Mouse (Mus musculus) layer of hippocampus, postnatal 25 days (tissue): ENCODE measurements around the gene Hist1h2bl. TPM values are rescaled to one million over a fixed set of nuclear protein-coding genes. Genes with fewer than 3 reads are reported as not detected.

Source experiments
- DNase-seq, 2 experiments: peaks; one replicate each; pipeline ENCODE4 v3.0.0; 2022; ENCODE audit warnings: mixed read lengths in 2 of 2, low spot score in 1 of 2; ENCODE audit errors: extremely low spot score in 1 of 2
- total RNA-seq, 2 experiments: library from RNA; stranded (reverse); gene quantifications; 2 replicates each; pipeline ENCODE4 v1.2.3; 2021

Hist1h2bl gene
- total RNA-seq = 10 to 100 TPM; 32.0 to 37.1 TPM

DNA sequence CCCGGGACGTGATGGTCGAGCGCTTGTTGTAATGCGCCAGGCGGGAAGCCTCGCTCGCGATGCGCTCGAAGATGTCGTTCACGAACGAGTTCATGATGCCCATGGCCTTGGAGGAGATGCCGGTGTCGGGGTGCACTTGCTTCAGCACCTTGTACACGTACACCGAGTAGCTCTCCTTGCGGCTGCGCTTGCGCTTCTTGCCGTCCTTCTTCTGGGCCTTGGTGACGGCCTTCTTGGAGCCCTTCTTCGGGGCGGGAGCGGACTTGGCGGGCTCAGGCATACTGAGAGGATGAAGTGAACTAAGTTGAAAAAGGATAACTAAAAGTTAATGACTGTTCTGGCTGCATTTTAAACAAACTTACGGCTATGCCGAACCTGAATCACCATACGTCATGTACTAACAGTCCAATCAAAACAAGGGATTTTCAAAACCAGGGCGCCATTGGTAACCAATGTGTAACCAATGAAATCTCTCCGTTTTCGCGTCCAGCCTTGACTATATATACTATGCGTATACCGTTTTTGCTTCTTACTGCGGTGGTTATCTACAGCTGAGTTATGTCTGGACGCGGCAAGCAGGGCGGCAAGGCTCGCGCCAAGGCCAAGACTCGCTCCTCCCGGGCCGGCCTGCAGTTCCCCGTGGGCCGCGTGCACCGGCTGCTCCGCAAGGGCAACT lies at the start of gene Hist1h2bl, which contains the start of gene Hist1h2ai:
Gene Hist1h2bl, minus strand, starts transcription at position 280 of the 676 bp plus-strand sequence.
Gene Hist1h2ai, plus strand, starts transcription at position 559 of the 676 bp plus-strand sequence.
- peak; percentile 52 to 61 for DNase-seq

DNA sequence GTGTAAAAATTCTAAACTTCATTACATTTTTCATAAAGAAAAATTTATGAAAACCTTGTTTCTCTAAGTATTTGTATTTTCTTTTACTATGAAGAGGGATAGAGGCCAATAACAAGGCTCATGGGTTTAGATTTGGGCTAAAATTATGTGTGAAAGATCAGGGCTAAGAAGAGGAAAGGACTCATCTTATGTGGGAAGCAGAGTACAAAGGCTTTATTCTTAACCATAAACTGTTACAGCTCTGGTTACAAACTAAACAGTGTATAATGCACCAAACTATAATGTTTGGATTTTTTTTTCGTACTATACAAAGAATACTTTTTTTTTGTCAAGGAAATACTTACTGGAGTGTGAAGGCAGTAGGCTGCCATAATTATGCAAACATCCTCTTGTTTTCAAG lies 39.8 kb upstream of the Hist1h2bl start:
- DNase-seq = no peak

DNA sequence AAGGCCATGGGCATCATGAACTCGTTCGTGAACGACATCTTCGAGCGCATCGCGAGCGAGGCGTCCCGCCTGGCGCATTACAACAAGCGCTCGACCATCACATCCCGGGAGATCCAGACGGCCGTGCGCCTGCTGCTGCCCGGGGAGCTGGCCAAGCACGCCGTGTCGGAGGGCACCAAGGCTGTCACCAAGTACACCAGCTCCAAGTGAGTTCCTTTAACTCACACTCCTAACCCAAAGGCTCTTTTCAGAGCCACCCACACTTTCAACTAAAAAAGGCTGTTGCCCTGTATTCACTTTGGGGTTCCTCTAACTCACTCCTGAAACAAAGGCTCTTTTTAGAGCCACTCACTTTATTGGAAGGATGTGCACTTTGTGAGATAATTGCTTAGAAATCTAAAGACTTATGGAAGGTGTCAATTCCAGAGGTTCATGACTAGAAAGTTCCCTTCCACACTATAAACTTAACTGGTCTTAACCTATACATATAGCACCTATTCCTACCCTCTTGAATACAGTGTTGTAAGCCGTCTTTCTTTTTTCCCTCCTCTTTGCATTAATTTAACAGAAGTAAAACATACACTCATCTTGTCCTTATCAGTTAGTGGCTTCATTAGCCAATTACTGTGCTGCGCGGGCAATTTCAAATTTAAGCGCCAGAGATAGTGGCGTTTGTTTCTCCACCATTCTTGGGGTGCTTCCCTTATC lies 38.5 kb upstream of the Hist1h2bl start:
- peak in 1 of 2 experiments; percentile 47 for DNase-seq

DNA sequence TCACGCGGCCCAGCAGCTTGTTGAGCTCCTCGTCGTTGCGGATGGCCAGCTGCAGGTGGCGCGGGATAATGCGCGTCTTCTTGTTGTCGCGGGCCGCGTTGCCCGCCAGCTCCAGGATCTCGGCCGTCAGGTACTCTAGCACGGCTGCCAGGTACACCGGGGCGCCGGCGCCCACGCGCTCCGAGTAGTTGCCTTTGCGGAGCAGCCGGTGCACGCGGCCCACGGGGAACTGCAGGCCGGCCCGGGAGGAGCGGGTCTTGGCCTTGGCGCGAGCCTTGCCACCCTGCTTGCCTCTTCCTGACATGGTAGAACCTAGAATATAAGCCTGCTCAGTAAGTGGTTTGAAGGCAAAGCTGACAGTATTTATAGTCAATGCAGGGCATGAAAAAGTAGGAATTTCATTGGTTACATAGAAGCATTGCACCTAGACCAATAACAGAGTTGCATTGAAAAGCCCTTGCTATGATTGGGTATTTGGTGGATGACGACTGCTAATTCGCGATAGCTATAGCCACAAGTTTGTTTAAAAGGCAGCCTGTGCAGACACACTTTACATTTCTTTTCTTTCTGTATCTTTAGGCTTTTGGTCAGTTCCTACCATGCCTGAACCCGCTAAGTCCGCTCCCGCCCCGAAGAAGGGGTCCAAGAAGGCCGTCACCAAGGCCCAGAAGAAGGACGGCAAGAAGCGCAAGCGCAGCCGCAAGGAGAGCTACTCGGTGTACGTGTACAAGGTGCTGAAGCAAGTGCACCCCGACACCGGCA lies 37.8 kb upstream of the Hist1h2bl start, which contains the start of the genes Hist1h2ak and Hist1h2bn:
Gene Hist1h2ak, minus strand, starts transcription at position 304 of the 762 bp plus-strand sequence.
Gene Hist1h2bn, plus strand, starts transcription at position 600 of the 762 bp plus-strand sequence.
- DNase-seq = peak; percentile 32 to 50

DNA sequence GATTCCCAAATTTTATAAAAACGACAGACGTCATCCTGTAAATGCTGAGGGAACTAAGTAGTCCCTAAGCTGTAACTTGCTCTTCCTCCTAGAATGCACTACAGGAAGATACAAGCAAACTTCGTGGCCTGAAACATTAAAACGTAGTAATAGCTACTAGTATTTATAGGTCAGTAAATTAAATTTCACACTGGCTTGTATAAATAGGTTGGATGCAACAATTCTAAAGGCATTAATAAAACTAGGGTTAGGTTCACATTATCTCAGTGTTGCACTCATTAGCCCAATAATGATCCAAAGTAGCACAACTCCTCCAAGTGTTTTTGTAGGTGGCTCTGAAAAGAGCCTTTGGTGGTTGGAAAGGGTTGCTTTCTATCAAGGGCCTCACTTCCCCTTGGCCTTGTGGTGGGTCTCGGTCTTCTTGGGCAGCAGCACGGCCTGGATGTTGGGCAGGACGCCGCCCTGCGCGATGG lies 37.1 kb upstream of the Hist1h2bl start:
- no peak for DNase-seq

DNA sequence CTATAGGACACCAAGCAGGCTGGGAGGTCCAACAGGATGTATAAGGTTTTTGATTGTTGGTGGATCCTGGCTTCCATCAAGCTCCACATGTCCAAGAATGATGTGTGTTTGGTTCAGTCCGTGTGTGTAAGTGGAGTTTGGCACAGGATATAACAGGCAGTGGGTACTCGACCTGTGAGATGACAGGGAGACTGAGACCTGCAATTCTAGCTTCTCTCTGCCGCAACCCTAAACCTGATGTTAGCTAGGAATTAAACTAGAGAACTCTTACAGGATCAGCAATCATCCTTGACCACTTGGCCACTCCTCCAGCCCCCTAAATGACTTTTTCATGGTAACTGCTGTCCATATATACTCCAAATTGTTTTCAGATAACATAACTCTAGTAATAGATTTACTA lies 36.4 kb upstream of the Hist1h2bl start:
- DNase-seq = no peak

DNA sequence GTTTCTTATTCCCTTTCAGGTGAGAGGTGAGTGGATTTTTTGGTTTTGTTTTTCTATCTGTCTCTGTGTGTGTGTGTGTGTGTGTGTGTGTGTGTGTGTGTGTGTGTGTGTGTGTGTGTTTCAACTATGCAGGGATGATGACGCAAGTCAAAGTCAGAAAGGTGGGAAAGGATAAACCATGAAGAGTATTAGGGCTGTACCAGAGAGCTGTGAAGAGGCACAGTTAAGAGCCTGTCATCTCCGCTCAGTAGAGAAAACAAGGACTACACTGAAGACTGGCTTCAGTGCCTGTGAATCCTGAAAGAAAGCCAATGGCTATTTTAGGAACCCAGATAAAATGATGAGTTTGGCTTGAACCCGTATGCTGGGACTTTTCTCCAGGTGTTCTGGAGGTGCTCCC lies 35.9 kb upstream of the Hist1h2bl start:
- DNase-seq = no peak

DNA sequence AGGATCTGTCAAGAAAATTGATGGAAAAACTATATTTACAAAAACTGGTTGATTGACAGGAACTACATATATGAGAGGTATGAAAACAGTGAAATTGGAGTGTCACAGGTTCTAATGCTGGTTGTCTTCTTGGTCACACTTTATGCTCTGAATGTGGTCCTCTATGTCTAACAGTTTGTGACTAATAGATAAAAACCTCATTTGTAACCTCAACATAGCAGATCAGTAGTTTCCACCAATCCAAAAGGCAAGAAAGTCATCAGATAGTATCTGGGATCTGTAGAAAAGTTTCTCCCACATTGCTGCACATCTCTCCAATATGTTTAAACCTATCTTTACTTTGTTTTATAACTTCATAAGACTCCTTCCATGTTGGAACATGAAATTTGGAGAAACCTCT lies 35.5 kb upstream of the Hist1h2bl start:
- DNase-seq = no peak

DNA sequence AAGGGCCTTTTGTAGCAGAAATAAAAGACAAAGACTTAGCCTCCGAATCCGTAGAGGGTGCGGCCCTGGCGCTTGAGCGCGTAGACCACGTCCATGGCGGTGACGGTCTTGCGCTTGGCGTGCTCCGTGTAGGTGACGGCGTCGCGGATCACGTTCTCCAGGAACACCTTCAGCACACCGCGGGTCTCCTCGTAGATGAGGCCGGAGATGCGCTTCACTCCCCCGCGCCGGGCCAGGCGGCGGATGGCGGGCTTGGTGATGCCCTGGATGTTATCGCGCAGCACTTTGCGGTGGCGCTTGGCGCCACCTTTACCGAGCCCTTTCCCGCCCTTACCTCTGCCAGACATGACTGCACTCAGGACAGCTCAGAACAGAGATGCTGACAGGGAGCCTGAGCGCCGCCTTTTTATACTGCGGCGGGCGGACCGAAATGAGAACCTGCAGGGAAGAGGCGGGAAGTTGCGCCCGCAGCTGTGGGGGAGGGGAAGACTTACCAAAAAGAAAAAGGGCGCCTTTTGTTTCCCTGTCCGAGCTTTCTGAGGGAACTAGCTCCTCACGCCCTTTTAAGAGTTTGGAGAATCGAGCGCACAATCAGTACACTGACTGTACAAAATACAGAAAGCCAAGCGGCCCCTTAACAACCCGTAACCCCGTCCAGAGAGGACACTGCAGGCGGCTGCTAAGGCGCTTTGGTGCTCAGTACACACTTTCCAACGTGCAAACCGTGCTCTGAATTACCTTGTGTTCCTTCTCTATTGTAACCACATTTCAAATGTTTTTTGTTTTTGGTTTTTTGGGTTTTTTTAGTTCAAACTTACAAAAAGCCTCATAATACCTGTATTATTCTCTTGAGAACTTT lies 34.4 kb upstream of the Hist1h2bl start, which contains the start of gene Hist1h4k:
Gene Hist1h4k, minus strand, starts transcription at position 347 of the 859 bp plus-strand sequence.
- peak; percentile 90 to 91 for DNase-seq

DNA sequence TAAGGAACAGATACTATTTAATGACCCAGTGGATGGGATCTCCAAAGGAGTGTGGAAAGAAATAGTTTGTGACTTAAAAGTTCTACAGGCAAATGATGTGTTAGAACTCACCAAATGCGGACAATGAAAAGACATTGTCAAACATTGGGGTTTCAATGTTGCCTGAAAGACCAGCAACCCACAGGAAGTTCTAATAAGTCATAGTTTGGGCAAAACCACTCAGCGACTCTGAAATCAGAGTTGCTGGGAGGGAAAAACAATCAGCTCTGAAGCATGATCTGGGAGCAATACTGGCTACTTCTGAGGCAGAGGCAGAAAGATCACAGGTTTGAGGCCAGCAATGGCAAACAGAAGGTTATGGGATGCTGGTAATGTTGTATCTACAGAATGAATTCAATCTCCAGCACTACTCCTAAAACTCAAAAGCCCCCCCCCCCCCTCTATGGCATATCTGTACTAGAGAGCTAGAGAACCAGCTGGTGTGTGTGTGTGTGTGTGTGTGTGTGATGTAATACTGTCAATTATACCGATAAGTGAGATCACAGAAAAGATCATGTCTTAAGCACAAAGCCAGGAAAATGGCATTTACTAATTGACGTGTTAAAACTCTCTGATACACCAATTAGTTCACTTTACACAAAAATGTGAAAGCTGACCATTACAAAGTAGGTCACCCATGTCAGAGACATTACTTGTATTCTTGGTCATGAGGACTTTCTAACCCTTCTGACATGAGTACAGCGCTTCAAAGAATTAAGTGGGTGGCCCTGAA lies 33.6 kb upstream of the Hist1h2bl start:
- DNase-seq = no peak

DNA sequence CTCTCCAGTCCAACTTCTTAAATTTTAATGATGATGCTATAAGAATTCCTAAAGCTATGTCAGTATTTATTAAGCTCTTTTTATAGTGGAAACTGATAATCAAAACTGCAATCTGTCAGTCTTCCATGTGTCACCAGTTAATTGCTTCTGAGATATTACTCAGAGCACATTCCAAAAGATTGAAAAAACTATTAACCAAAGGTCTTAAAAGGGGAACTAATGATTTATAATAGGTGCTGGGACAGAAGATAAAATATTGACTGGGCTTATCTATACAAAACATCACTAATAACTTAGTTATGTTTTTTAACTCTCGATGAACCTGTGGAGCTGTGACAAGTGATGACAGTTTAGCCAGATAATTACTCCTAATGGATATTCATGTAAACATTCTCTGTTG lies 29.1 kb upstream of the Hist1h2bl start:
- DNase-seq = no peak

DNA sequence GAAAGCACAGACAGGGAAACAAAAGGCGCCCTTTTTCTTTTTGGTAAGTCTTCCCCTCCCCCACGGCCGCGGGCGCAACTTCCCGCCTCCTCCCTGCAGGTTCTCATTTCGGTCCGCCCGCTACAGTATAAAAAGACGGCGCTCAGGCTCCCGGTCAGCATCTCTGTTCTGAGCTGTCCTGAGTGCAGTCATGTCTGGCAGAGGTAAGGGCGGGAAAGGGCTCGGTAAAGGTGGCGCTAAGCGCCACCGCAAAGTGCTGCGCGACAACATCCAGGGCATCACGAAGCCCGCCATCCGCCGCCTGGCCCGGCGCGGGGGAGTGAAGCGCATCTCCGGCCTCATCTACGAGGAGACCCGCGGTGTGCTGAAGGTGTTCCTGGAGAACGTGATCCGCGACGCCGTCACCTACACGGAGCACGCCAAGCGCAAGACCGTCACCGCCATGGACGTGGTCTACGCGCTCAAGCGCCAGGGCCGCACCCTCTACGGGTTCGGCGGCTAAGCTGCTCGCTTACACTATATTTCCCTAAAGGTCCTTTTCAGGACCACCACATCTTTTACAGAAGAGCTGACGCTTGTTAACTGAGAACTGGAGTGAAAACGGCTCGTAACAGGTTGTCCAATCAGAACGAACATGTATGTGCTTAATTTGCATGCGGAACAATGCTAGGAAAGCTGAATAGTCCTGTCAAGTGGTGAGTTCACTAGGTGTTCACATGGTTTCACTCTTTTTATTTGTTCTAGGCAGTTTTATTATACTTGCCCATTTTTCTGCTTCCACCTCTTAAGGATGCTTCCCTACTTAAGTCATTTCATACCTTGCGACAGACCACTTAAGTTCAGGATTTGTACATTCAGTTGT lies 19.2 kb upstream of the Hist1h2bl start, which contains the start of gene Hist1h4j:
Gene Hist1h4j, plus strand, starts transcription at position 159 of the 862 bp plus-strand sequence.
- peak; percentile 52 to 69 for DNase-seq

DNA sequence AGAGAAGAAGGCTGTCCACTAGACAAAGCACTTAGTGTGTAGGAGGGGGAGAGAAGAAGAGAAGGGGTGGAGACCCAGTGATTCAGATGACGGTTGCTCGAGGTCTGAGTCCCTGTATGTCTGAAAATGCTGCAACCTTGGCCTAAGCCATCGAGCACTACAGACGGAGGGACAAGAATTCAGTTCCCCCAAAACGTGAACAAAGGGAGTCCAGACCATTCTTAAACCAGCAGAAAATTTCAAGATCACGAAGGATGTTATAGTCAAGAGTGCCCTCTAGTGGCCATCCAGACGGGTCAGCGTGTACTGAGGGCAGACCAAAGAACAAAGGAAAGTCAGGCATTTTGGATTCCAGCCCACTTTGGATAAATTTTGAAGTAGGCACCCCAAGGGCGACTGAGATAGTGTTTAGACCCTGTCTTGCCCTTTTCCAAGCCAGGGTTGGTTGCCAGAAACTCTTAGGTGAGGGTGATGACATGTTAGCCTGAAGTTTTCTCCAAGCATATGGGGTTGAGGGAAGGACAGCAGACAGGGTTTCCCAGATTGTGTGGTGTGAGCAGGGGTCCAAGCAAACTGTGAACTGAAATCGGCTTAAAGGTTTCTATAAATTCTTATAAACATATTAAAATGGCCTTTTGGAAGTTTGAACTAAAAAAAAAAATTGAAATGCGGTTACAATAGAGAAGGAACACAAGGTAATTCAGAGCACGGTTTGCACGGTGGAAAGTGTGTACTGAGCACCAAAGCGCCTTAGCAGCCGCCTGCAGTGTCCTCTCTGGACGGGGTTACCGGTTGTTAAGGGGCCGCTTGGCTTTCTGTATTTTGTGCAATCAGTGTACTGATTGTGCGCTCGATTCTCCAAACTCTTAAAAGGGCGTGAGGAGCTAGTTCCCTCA lies 18.3 kb upstream of the Hist1h2bl start:
- DNase-seq = peak; percentile 26 to 65

DNA sequence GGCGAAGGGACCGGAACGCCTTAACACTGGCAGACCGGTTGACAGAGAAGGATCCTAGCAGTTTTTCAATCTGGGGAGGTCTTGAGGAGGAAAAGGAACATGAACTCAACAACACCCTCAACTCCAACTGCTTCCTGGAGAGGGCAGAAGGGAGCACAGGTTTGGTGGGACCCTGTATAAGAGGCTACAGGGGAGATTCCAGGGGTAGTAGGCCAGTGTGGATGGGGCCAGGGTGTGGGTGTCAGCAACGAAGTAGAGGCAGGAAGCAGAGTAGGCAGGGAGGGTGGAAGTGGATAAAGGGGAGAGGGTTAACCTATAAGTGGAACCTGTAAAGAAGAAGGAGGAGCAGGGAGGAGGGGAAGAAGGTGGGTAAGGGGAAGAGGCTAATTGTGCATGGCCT lies 17.5 kb upstream of the Hist1h2bl start:
- no peak for DNase-seq

DNA sequence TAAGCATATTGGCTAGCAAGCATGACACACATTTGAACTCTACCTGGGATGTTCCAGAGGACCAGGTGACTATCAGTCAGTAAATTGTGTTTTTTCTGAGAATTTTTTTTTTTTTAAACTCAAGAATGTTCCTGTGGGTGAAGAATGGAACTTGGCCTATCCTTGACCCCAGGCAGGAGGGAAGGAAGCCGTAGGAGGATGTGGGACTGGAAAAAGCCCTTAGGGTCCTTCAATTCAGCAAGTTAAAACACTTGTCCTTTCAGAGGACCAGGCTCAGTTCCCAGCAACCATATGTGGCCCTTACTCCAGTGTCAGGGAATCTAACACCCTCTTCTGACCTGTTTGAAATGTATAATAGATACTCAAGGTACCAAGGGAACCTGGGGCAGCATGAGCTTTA lies 13.6 kb upstream of the Hist1h2bl start:
- DNase-seq = no peak

DNA sequence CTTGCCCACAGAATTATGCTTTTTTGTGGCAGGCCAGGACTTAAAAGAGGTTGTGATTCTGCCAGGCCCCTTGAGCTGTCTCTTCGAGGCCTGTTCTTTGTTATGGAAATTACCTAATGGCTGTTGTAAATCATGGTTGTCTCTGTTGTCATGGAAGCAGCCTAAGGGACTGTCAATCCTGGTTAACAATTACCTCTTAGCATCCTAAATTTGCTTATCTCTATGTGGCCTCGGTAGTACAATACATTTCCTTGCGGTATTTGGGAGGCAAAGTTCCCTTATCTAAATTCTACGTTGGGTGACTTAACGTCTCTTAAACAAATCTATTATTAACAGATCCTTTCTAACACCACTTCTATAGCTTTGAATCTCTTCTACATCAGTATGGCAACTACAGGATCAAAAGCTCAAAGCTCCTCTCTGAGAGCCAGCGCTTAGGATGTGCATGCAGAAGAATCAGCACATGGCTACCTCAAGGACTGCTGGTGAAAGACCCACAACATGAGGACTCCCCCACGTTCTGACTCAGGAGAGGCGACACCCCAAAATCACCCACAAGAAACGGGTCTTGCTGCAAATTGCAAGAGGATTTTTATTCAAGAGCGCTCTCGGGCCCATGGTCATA lies 12.1 kb upstream of the Hist1h2bl start:
- no peak for DNase-seq
